Comparison of ENCODE assay signal across 10 mouse cellular contexts in genomic region chr4:141766316-141766667, GRCm38 (mm10). TPM values are rescaled to one million over a fixed set of nuclear protein-coding genes. Genes with fewer than 3 reads are reported as not detected.
A peak's percentile ranks its signal among the peaks of the same experiment; 100 is the strongest.
DNase-seq lines count a peak whose midpoint lies in the region; ATAC-seq lines count a peak whose summit lies in the region.
"Had no signal": no experiment of that assay in that cellular context is flagged by ENCODE, and none has a peak within 500 bp of the region (broad histone marks: within the 10 kb centered on the region; RNA-seq: fewer than 3 reads in every experiment).

No protein-coding gene starts in this region.

- WGBS in midbrain, embryonic 13.5 days = 86% methylated on average over 8 of the region's 8 CpGs
- 95% methylated on average over 8 of the region's 8 CpGs for WGBS in midbrain, embryonic 10.5 days
- 62% methylated on average over 8 of the region's 8 CpGs for WGBS in intestine, embryonic 15.5 days
- 62% methylated on average over 8 of the region's 8 CpGs for WGBS in neural tube, embryonic 15.5 days

- no peak overlapping the region for H3K9ac ChIP-seq in midbrain, embryonic 13.5 days (replicated peaks)
- H3K9ac ChIP-seq in intestine, embryonic 15.5 days = no peak overlapping the region
- H3K9ac ChIP-seq in neural tube, embryonic 15.5 days (replicated peaks) = no peak overlapping the region

- H3K4me2 ChIP-seq in midbrain, embryonic 13.5 days (replicated peaks) = no peak overlapping the region
- peak overlapping the region; percentile 26 for H3K4me2 ChIP-seq in intestine, embryonic 15.5 days (replicated peaks)
- H3K4me2 ChIP-seq in neural tube, embryonic 15.5 days = peak overlapping the region; percentile 24

- H3K9me3 ChIP-seq in erythroblast, embryonic 14.5 days (ENCODE audit: control insufficient read depth, low read length) = no peaks in the 10 kb centered on the region
- no peaks in the 10 kb centered on the region for H3K9me3 ChIP-seq in midbrain, embryonic 13.5 days
- no peaks in the 10 kb centered on the region for H3K9me3 ChIP-seq in midbrain, embryonic 10.5 days (replicated peaks)
- H3K9me3 ChIP-seq in intestine, embryonic 15.5 days = no peaks in the 10 kb centered on the region
- H3K9me3 ChIP-seq in neural tube, embryonic 15.5 days (replicated peaks) = no peaks in the 10 kb centered on the region

- H3K4me3 ChIP-seq in erythroblast, embryonic 14.5 days (replicated peaks) = peak overlapping the region; percentile 59
- no peak overlapping the region for H3K4me3 ChIP-seq in midbrain, embryonic 13.5 days (replicated peaks)
- H3K4me3 ChIP-seq in midbrain, embryonic 10.5 days = no peak overlapping the region
- no peak overlapping the region for H3K4me3 ChIP-seq in intestine, embryonic 15.5 days (replicated peaks)
- no peak overlapping the region for H3K4me3 ChIP-seq in neural tube, embryonic 15.5 days (replicated peaks)

- peak overlapping the region; percentile 69 for H3K27ac ChIP-seq in midbrain, embryonic 13.5 days
- H3K27ac ChIP-seq in midbrain, embryonic 10.5 days (replicated peaks) = no peak overlapping the region
- H3K27ac ChIP-seq in intestine, embryonic 15.5 days = peak overlapping the region; percentile 88
- peak overlapping the region; percentile 69 for H3K27ac ChIP-seq in neural tube, embryonic 15.5 days (replicated peaks)

- no peaks in the 10 kb centered on the region for H3K27me3 ChIP-seq in erythroblast, embryonic 14.5 days (ENCODE audit: control insufficient read depth)
- no peaks in the 10 kb centered on the region for H3K27me3 ChIP-seq in midbrain, embryonic 13.5 days
- H3K27me3 ChIP-seq in midbrain, embryonic 10.5 days (ENCODE audit: low read depth, poor library complexity, severe bottlenecking) = no peaks in the 10 kb centered on the region
- no peaks in the 10 kb centered on the region for H3K27me3 ChIP-seq in intestine, embryonic 15.5 days (replicated peaks)
- H3K27me3 ChIP-seq in neural tube, embryonic 15.5 days (replicated peaks) = no peaks in the 10 kb centered on the region

- no peak for ATAC-seq in erythroblast, adult 5-6 weeks (replicated peaks; ENCODE audit: low FRiP score, poor library complexity, severe bottlenecking)
- ATAC-seq in midbrain, embryonic 13.5 days = no peak
- no peak for ATAC-seq in intestine, embryonic 15.5 days
- ATAC-seq in neural tube, embryonic 15.5 days (ENCODE audit: low FRiP score) = no peak; the same call in 1 of the 2 replicates

- no peak for DNase-seq in midbrain, embryonic 10.5 days (ENCODE audit: low spot score)
- no peak for DNase-seq in gastrocnemius, adult 18-20 months (ENCODE audit: low spot score)
- no peak for DNase-seq in adrenal gland, adult 2 months

- peaks cover 85% of the 10 kb centered on the region for H3K36me3 ChIP-seq in erythroblast, embryonic 14.5 days (ENCODE audit: control insufficient read depth)
- H3K36me3 ChIP-seq in midbrain, embryonic 13.5 days = peaks cover 95% of the 10 kb centered on the region
- H3K36me3 ChIP-seq in midbrain, embryonic 10.5 days = peaks cover 96% of the 10 kb centered on the region
- peaks cover 21% of the 10 kb centered on the region for H3K36me3 ChIP-seq in intestine, embryonic 15.5 days
- H3K36me3 ChIP-seq in neural tube, embryonic 15.5 days = peaks cover 90% of the 10 kb centered on the region

- H3K4me1 ChIP-seq in erythroblast, embryonic 14.5 days (ENCODE audit: control insufficient read depth) = peaks cover 83% of the 10 kb centered on the region
- H3K4me1 ChIP-seq in midbrain, embryonic 13.5 days (replicated peaks) = 0 out of 2 replicates have a peak, but pooled peaks cover 4% of the 10 kb centered on the region
- H3K4me1 ChIP-seq in midbrain, embryonic 10.5 days = no peaks in the 10 kb centered on the region
- H3K4me1 ChIP-seq in intestine, embryonic 15.5 days (replicated peaks) = peaks cover 25% of the 10 kb centered on the region
- peaks cover 19% of the 10 kb centered on the region for H3K4me1 ChIP-seq in neural tube, embryonic 15.5 days

RNA-seq across cellular contexts. Expression of gene Agmat, which starts 19.8 kb away (rescaled TPM):
- 0.11 and 0.19 TPM in 2 replicates for polyA plus RNA-seq in erythroblast, embryonic 14.5 days (2012)
- total RNA-seq in erythroblast, adult 5-6 weeks (2015; ENCODE audit: low replicate concordance) = 1.5 and 2.3 TPM in 2 replicates
- total RNA-seq in erythroblast, adult 5-6 weeks (2017; ENCODE audit: low replicate concordance) = not detected in 2 replicates
- not detected in 2 replicates for polyA plus RNA-seq in midbrain, embryonic 13.5 days (2015; fragmentation: Nextera tagmentation; extraction: Ambion mirVana)
- not detected in 2 replicates for polyA plus RNA-seq in midbrain, embryonic 10.5 days (2016; fragmentation: Nextera tagmentation; extraction: Ambion mirVana)
- 36.7 and 41.9 TPM in 2 replicates for polyA plus RNA-seq in intestine, embryonic 15.5 days (2015; fragmentation: Nextera tagmentation; extraction: Ambion mirVana)
- 0.72 TPM in 1 of 2 replicates, not detected in the other for polyA plus RNA-seq in neural tube, embryonic 15.5 days (2015; fragmentation: Nextera tagmentation; extraction: Ambion mirVana)
- total RNA-seq in gastrocnemius, adult 18-20 months (2021) = not detected
- 10 to 100 TPM; 25.7 to 59.4 TPM for total RNA-seq in adrenal gland, adult 2 months (2021)
- 5.8 and 9.2 TPM in 2 replicates for polyA plus RNA-seq in adrenal gland, adult 2 months (2012; rRNA removed)
- polyA plus RNA-seq: C2C12; neural tube, embryonic 11.5 days had no signal

RNA-seq across cellular contexts. Expression of gene Dnajc16, which starts 24.4 kb away (rescaled TPM):
- polyA plus RNA-seq in erythroblast, embryonic 14.5 days (2012) = 0.14 and 0.15 TPM in 2 replicates
- 0.38 and 5.0 TPM in 2 replicates for total RNA-seq in erythroblast, adult 5-6 weeks (2015; ENCODE audit: low replicate concordance)
- total RNA-seq in erythroblast, adult 5-6 weeks (2017; ENCODE audit: low replicate concordance) = 3.2 and 7.8 TPM in 2 replicates
- 5.7 and 6.9 TPM in 2 replicates for polyA plus RNA-seq in midbrain, embryonic 13.5 days (2015; fragmentation: Nextera tagmentation; extraction: Ambion mirVana)
- polyA plus RNA-seq in midbrain, embryonic 10.5 days (2016; fragmentation: Nextera tagmentation; extraction: Ambion mirVana) = 4.4 and 5.3 TPM in 2 replicates
- 4.2 and 4.4 TPM in 2 replicates for polyA plus RNA-seq in intestine, embryonic 15.5 days (2015; fragmentation: Nextera tagmentation; extraction: Ambion mirVana)
- polyA plus RNA-seq in neural tube, embryonic 15.5 days (2015; fragmentation: Nextera tagmentation; extraction: Ambion mirVana) = 6.2 TPM in 2 replicates
- total RNA-seq in gastrocnemius, adult 18-20 months (2021) = 10 to 100 TPM; 13.2 to 13.3 TPM
- 10 to 100 TPM; 21.3 to 29.6 TPM for total RNA-seq in adrenal gland, adult 2 months (2021)
- 13.2 and 14.4 TPM in 2 replicates for polyA plus RNA-seq in adrenal gland, adult 2 months (2012; rRNA removed)

RNA-seq across cellular contexts. Expression of gene Casp9, which starts 27.1 kb away (rescaled TPM):
- polyA plus RNA-seq in erythroblast, embryonic 14.5 days (2012) = 1.2 and 2.3 TPM in 2 replicates
- total RNA-seq in erythroblast, adult 5-6 weeks (2015; ENCODE audit: low replicate concordance) = 4.4 and 10.0 TPM in 2 replicates
- 4.2 and 4.3 TPM in 2 replicates for total RNA-seq in erythroblast, adult 5-6 weeks (2017; ENCODE audit: low replicate concordance)
- 19.1 and 23.2 TPM in 2 replicates for polyA plus RNA-seq in midbrain, embryonic 13.5 days (2015; fragmentation: Nextera tagmentation; extraction: Ambion mirVana)
- polyA plus RNA-seq in midbrain, embryonic 10.5 days (2016; fragmentation: Nextera tagmentation; extraction: Ambion mirVana) = 24.4 and 28.8 TPM in 2 replicates
- 21.8 and 22.2 TPM in 2 replicates for polyA plus RNA-seq in intestine, embryonic 15.5 days (2015; fragmentation: Nextera tagmentation; extraction: Ambion mirVana)
- 19.2 and 20.1 TPM in 2 replicates for polyA plus RNA-seq in neural tube, embryonic 15.5 days (2015; fragmentation: Nextera tagmentation; extraction: Ambion mirVana)
- 1 to 10 TPM; 2.4 TPM for total RNA-seq in gastrocnemius, adult 18-20 months (2021)
- total RNA-seq in adrenal gland, adult 2 months (2021) = 10 to 100 TPM; 18.2 to 22.0 TPM
- polyA plus RNA-seq in adrenal gland, adult 2 months (2012; rRNA removed) = 16.6 and 19.3 TPM in 2 replicates

RNA-seq across cellular contexts. Expression of gene Ddi2, which starts 43.1 kb away (rescaled TPM):
- 0.58 and 0.85 TPM in 2 replicates for polyA plus RNA-seq in erythroblast, embryonic 14.5 days (2012)
- total RNA-seq in erythroblast, adult 5-6 weeks (2015; ENCODE audit: low replicate concordance) = 10.0 and 14.8 TPM in 2 replicates
- total RNA-seq in erythroblast, adult 5-6 weeks (2017; ENCODE audit: low replicate concordance) = 17.7 and 18.5 TPM in 2 replicates
- 15.7 and 16.6 TPM in 2 replicates for polyA plus RNA-seq in midbrain, embryonic 13.5 days (2015; fragmentation: Nextera tagmentation; extraction: Ambion mirVana)
- 23.7 and 24.2 TPM in 2 replicates for polyA plus RNA-seq in midbrain, embryonic 10.5 days (2016; fragmentation: Nextera tagmentation; extraction: Ambion mirVana)
- 23.3 and 24.4 TPM in 2 replicates for polyA plus RNA-seq in intestine, embryonic 15.5 days (2015; fragmentation: Nextera tagmentation; extraction: Ambion mirVana)
- 11.9 and 14.9 TPM in 2 replicates for polyA plus RNA-seq in neural tube, embryonic 15.5 days (2015; fragmentation: Nextera tagmentation; extraction: Ambion mirVana)
- 10 to 100 TPM; 57.5 to 62.5 TPM for total RNA-seq in gastrocnemius, adult 18-20 months (2021)
- total RNA-seq in adrenal gland, adult 2 months (2021) = 10 to 100 TPM; 38.5 to 78.4 TPM
- 16.8 and 22.1 TPM in 2 replicates for polyA plus RNA-seq in adrenal gland, adult 2 months (2012; rRNA removed)

RNA-seq across cellular contexts. Expression of gene Cela2a, which starts 59.7 kb away (rescaled TPM):
- polyA plus RNA-seq in erythroblast, embryonic 14.5 days (2012) = not detected in 2 replicates
- not detected in 2 replicates for total RNA-seq in erythroblast, adult 5-6 weeks (2015; ENCODE audit: low replicate concordance)
- not detected in 2 replicates for total RNA-seq in erythroblast, adult 5-6 weeks (2017; ENCODE audit: low replicate concordance)
- not detected in 2 replicates for polyA plus RNA-seq in midbrain, embryonic 13.5 days (2015; fragmentation: Nextera tagmentation; extraction: Ambion mirVana)
- polyA plus RNA-seq in midbrain, embryonic 10.5 days (2016; fragmentation: Nextera tagmentation; extraction: Ambion mirVana) = not detected in 2 replicates
- 131 and 571 TPM in 2 replicates for polyA plus RNA-seq in intestine, embryonic 15.5 days (2015; fragmentation: Nextera tagmentation; extraction: Ambion mirVana)
- 1.3 TPM in 1 of 2 replicates, not detected in the other for polyA plus RNA-seq in neural tube, embryonic 15.5 days (2015; fragmentation: Nextera tagmentation; extraction: Ambion mirVana)
- under 1 TPM in 1 of 2 experiments, not detected in 1; 0.78 TPM for total RNA-seq in gastrocnemius, adult 18-20 months (2021)
- total RNA-seq in adrenal gland, adult 2 months (2021) = not detected
- 0.25 and 0.59 TPM in 2 replicates for polyA plus RNA-seq in adrenal gland, adult 2 months (2012; rRNA removed)
- polyA plus RNA-seq: C2C12; neural tube, embryonic 11.5 days had no signal
